Mouse (Mus musculus): ENCODE results near the gene Msmp. TPM values are rescaled to one million over a fixed set of nuclear protein-coding genes. Genes with fewer than 3 reads are reported as not detected.
"Not testable (repeated sequence)": the region's sequence is repeated elsewhere in the genome, so short reads cannot be mapped to it uniquely, and the experiment has no call there.

Gene Msmp
- polyA plus RNA-seq, 1 experiment from 2014 or later: 0.49 TPM

DNA sequence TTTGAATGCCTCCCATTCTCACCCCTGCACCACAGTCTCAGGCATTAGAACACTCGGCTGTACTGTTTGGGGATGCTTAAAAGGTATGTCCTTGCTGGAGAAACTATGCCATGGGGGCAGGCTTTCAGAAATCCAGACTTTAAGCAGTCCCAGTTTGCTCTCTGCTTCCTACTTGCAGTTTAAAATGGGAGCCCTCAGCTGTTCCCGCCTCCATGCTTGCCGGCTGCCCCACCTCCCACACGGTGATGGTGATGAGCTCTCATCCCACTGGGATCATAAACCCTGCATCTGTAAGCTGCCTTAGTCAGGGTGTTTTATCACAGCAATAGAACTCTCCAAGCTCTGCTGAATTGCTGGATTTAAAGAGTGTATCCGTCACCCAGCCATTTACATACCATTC, 31.9 kb downstream of the Msmp start:
- peaks cover 4% of the 10 kb centered on the region; the same call in 1 of the 2 replicates for H3K4me1 ChIP-seq (replicated peaks; ENCODE audit: control insufficient read depth, insufficient read depth, low read length)
- no peak overlapping the region for H3K9ac ChIP-seq (ENCODE audit: low read length)
- H3K9me3 ChIP-seq (ENCODE audit: control insufficient read depth, low read length): no peaks in the 10 kb centered on the region
- H3K27ac ChIP-seq (ENCODE audit: low read depth): no peak overlapping the region
- H3K27me3 ChIP-seq (replicated peaks; ENCODE audit: control insufficient read depth, insufficient read depth, low read length): no peaks in the 10 kb centered on the region
- no peak overlapping the region for H3K4me3 ChIP-seq (ENCODE audit: low read depth, low read length)
- no peak overlapping the region for H3K4me2 ChIP-seq (ENCODE audit: low read length)
- 91% methylated on average over 5 of the region's 5 CpGs for WGBS
- DNase-seq (ENCODE audit: low spot score) (no peak), ATAC-seq (replicated peaks; ENCODE audit: low FRiP score, low TSS enrichment, low read depth) (no peak)
- peaks cover 99% of the 10 kb centered on the region for H3K36me3 ChIP-seq (ENCODE audit: control insufficient read depth, insufficient read depth, low read length)

DNA sequence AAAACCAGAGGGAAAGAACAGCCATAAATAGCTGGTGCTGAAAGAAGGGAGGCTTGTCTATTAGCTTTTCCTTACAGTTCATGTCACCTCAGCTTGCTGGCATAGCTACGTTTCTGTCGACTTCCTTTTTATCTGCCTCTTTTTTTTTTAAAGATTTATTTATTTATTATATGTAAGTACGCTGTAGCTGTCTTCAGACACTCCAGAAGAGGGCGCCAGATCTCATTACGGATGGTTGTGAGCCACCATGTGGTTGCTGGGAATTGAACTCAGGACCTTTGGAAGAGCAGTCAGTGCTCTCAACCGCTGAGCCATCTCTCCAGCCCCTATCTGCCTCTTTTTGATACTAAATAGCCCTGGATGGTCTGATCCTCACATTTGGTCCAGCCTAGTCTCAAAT, 32.4 kb downstream of the Msmp start:
- DNase-seq (ENCODE audit: low spot score); ATAC-seq (replicated peaks; ENCODE audit: low FRiP score, low TSS enrichment, low read depth); H3K27me3 ChIP-seq (replicated peaks; ENCODE audit: control insufficient read depth, insufficient read depth, low read length); H3K4me1 ChIP-seq (replicated peaks; ENCODE audit: control insufficient read depth, insufficient read depth, low read length); H3K4me3 ChIP-seq (ENCODE audit: low read depth, low read length); H3K9ac ChIP-seq (ENCODE audit: low read length); H3K9me3 ChIP-seq (ENCODE audit: control insufficient read depth, low read length); H3K4me2 ChIP-seq (ENCODE audit: low read length); H3K27ac ChIP-seq (ENCODE audit: low read depth): not testable (repeated sequence)
- WGBS: 88% methylated on average over 6 of the region's 6 CpGs
- H3K36me3 ChIP-seq (ENCODE audit: control insufficient read depth, insufficient read depth, low read length): peaks cover 100% of the 10 kb centered on the region

DNA sequence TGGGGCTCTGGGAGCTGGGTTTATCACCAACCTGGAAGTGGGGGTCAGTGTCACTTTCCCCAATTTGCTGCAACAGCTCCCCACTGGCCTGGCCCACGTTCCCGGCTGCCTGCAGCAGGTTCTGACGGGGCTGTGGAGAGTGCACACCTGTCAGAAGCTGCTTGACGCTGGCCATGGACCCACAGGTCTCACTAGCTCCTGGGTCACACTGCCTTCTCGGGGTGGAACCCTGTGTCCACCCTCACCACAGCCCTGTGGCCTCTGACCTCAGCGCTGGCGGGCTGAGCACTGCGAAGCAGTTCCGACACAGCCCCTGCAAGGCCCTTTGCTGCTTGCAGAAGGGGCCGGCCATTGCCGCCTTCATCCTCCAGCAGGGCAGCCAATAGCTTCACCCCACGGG, 35.2 kb downstream of the Msmp start:
- DNase-seq (ENCODE audit: low spot score) (no peak), ATAC-seq (replicated peaks; ENCODE audit: low FRiP score, low TSS enrichment, low read depth) (no peak)
- Histone ChIP-seq H3K9me3 (ENCODE audit: control insufficient read depth, low read length) (no peaks in the 10 kb centered on the region), H3K4me1 (replicated peaks; ENCODE audit: control insufficient read depth, insufficient read depth, low read length) (no peaks in the 10 kb centered on the region), H3K27me3 (replicated peaks; ENCODE audit: control insufficient read depth, insufficient read depth, low read length) (no peaks in the 10 kb centered on the region), H3K4me2 (ENCODE audit: low read length) (no peak overlapping the region), H3K36me3 (ENCODE audit: control insufficient read depth, insufficient read depth, low read length) (peaks cover 100% of the 10 kb centered on the region), H3K4me3 (ENCODE audit: low read depth, low read length) (no peak overlapping the region), H3K9ac (ENCODE audit: low read length) (no peak overlapping the region), H3K27ac (ENCODE audit: low read depth) (no peak overlapping the region)
- 87% methylated on average over 12 of the region's 12 CpGs for WGBS

DNA sequence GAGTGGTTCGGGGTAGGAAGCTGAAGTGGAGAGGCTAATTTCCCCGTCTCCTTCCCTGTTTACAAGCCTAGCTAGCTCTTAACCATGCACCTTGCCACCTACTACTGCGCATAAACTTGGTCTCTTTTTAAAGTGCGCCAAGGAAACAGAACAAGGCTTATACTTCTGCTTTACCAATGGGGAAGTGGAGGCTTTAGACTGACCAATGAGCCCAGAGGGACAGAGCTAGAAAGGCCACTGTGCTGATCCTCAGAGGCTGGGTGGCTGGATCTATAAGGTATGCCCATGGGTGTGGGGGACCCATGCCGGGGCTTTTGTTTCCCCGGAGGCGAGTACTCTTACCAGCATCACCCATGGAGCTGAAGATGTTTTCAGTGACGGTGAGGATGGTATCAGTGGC, 37.1 kb downstream of the Msmp start:
- 95% methylated on average over 8 of the region's 8 CpGs for whole genome bisulfite sequencing
- H3K27ac ChIP-seq (ENCODE audit: low read depth): no peak overlapping the region
- no peaks in the 10 kb centered on the region for H3K4me1 ChIP-seq (replicated peaks; ENCODE audit: control insufficient read depth, insufficient read depth, low read length)
- no peak overlapping the region for H3K4me2 ChIP-seq (ENCODE audit: low read length)
- peaks cover 100% of the 10 kb centered on the region for H3K36me3 ChIP-seq (ENCODE audit: control insufficient read depth, insufficient read depth, low read length)
- no peak overlapping the region for H3K9ac ChIP-seq (ENCODE audit: low read length)
- ATAC-seq (replicated peaks; ENCODE audit: low FRiP score, low TSS enrichment, low read depth) (no peak), DNase-seq (ENCODE audit: low spot score) (no peak)
- H3K27me3 ChIP-seq (replicated peaks; ENCODE audit: control insufficient read depth, insufficient read depth, low read length): no peaks in the 10 kb centered on the region
- H3K9me3 ChIP-seq (ENCODE audit: control insufficient read depth, low read length): no peaks in the 10 kb centered on the region
- no peak overlapping the region for H3K4me3 ChIP-seq (ENCODE audit: low read depth, low read length)

DNA sequence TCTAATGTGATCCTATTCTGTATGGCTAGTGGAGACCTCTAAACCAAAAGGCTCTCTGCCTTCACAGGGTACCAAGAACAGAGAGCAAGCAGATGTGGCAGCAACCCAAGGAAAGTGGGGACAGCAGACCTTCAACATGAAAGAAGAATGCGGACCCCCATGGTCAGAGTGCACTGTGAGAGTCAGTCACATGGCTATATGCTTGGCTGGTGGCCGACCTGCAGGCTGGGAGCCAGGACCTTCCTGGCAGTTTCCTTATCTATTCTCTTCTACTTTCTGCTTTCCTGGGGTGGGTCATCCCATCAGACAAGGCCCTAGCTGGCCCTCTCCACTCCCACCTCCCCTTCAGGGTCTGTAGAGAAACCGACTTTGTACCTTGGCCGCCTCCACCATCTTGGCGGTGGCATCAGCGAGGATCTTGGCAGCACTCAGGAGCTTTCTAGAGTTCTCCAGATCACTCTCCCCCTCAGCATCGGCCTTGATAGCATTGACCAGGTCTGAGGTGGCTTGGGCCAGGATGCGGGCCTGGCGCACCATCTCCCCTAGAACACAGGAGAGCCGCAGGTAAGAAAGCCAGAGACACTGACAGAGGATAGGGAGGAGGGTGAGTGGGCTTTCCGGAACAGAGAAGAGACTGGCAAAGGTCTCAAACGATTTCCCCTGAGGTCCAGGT, 37.8 kb downstream of the Msmp start:
- H3K27me3 ChIP-seq (replicated peaks; ENCODE audit: control insufficient read depth, insufficient read depth, low read length): no peaks in the 10 kb centered on the region
- no peak for ATAC-seq (replicated peaks; ENCODE audit: low FRiP score, low TSS enrichment, low read depth)
- H3K4me3 ChIP-seq (ENCODE audit: low read depth, low read length): no peak overlapping the region
- no peak for DNase-seq (ENCODE audit: low spot score)
- WGBS: 91% methylated on average over 12 of the region's 12 CpGs
- peaks cover 100% of the 10 kb centered on the region for H3K36me3 ChIP-seq (ENCODE audit: control insufficient read depth, insufficient read depth, low read length)
- no peak overlapping the region for H3K4me2 ChIP-seq (ENCODE audit: low read length)
- no peak overlapping the region for H3K27ac ChIP-seq (ENCODE audit: low read depth)
- no peaks in the 10 kb centered on the region for H3K9me3 ChIP-seq (ENCODE audit: control insufficient read depth, low read length)
- no peaks in the 10 kb centered on the region for H3K4me1 ChIP-seq (replicated peaks; ENCODE audit: control insufficient read depth, insufficient read depth, low read length)
- no peak overlapping the region for H3K9ac ChIP-seq (ENCODE audit: low read length)

DNA sequence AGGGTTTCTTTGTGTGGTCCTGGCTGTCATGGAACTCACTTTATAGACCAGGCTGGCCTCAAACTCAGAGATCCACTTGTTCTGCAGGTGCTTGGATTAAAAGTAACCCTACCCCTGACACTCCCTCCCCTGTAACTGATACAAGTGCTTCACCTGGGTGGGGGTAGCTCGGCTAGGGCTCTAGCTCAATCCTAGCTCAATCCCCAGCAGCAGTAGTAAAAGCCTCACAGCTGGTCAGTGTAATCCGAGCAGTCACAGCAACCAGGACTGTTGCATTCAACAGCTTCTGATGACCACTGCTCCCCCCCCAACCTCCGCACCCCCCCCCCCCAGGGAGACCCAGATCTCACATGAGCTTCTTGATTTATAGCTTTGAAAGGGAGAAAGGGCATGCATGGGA, 42.2 kb downstream of the Msmp start:
- Histone ChIP-seq H3K9ac (ENCODE audit: low read length) (no peak overlapping the region), H3K27ac (ENCODE audit: low read depth) (no peak overlapping the region), H3K27me3 (replicated peaks; ENCODE audit: control insufficient read depth, insufficient read depth, low read length) (no peaks in the 10 kb centered on the region), H3K4me3 (ENCODE audit: low read depth, low read length) (no peak overlapping the region), H3K4me1 (replicated peaks; ENCODE audit: control insufficient read depth, insufficient read depth, low read length) (no peaks in the 10 kb centered on the region), H3K4me2 (ENCODE audit: low read length) (no peak overlapping the region), H3K36me3 (ENCODE audit: control insufficient read depth, insufficient read depth, low read length) (peaks cover 100% of the 10 kb centered on the region), H3K9me3 (ENCODE audit: control insufficient read depth, low read length) (no peaks in the 10 kb centered on the region)
- no peak for DNase-seq (ENCODE audit: low spot score)
- WGBS: 69% methylated on average over 3 of the region's 3 CpGs
- ATAC-seq (replicated peaks; ENCODE audit: low FRiP score, low TSS enrichment, low read depth): no peak

DNA sequence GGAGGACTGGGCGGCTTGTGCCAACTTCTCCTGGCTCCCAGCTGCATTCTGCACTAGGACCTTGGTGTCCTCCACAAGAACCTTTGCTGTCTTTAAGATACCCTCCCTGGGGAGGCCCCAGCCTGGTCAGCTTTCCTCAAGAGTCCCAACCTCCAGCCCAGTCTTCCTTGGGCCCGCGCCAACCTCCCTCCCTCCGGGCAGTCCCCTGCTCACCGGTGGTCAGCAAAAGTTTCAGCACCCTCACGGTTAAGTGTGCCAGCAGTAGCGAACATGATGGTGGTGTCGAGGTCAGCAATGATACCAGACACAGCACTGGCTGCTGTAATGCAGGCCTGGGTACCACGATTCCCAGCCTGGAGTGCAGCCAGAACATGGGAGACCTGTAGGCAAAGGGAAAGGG, 48.3 kb downstream of the Msmp start:
- 94% methylated on average over 9 of the region's 9 CpGs for WGBS
- no peaks in the 10 kb centered on the region for H3K9me3 ChIP-seq (ENCODE audit: control insufficient read depth, low read length)
- no peak for ATAC-seq (replicated peaks; ENCODE audit: low FRiP score, low TSS enrichment, low read depth)

DNA sequence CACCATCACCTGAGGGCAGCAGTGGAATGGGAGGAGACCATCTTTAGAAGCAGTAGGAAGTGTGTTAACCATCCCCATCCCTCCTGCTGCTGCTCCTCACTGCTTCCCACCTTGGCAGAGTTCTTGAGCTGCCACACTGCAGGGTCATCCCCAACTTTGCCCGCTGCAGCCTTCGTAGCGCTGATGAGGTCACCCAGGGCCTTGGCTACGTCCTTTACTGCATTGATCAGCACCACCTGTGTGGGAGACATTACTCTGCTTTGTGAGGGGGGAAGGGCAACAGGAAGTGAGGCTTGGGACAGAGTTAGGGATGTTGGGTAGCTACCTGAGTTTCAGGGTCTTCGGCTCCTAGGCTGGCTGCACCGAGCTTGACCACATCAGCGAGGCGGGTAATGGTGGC, 48.7 kb downstream of the Msmp start:
- 92% methylated on average over 8 of the region's 8 CpGs for WGBS
- Histone ChIP-seq H3K9me3 (ENCODE audit: control insufficient read depth, low read length) (no peaks in the 10 kb centered on the region), H3K4me1 (replicated peaks; ENCODE audit: control insufficient read depth, insufficient read depth, low read length) (no peaks in the 10 kb centered on the region), H3K27me3 (replicated peaks; ENCODE audit: control insufficient read depth, insufficient read depth, low read length) (no peaks in the 10 kb centered on the region), H3K9ac (ENCODE audit: low read length) (no peak overlapping the region), H3K4me2 (ENCODE audit: low read length) (no peak overlapping the region), H3K36me3 (ENCODE audit: control insufficient read depth, insufficient read depth, low read length) (peaks cover 97% of the 10 kb centered on the region), H3K4me3 (ENCODE audit: low read depth, low read length) (no peak overlapping the region), H3K27ac (ENCODE audit: low read depth) (no peak overlapping the region)
- DNase-seq (ENCODE audit: low spot score) (no peak), ATAC-seq (replicated peaks; ENCODE audit: low FRiP score, low TSS enrichment, low read depth) (no peak)

More for the DNA sequence above, 48.3 kb downstream of the Msmp start:
- Histone ChIP-seq H3K4me2 (ENCODE audit: low read length) (no peak overlapping the region), H3K4me1 (replicated peaks; ENCODE audit: control insufficient read depth, insufficient read depth, low read length) (no peaks in the 10 kb centered on the region), H3K4me3 (ENCODE audit: low read depth, low read length) (no peak overlapping the region), H3K27ac (ENCODE audit: low read depth) (no peak overlapping the region), H3K9ac (ENCODE audit: low read length) (no peak overlapping the region), H3K27me3 (replicated peaks; ENCODE audit: control insufficient read depth, insufficient read depth, low read length) (no peaks in the 10 kb centered on the region), H3K36me3 (ENCODE audit: control insufficient read depth, insufficient read depth, low read length) (peaks cover 99% of the 10 kb centered on the region)
- DNase-seq (ENCODE audit: low spot score): no peak

DNA sequence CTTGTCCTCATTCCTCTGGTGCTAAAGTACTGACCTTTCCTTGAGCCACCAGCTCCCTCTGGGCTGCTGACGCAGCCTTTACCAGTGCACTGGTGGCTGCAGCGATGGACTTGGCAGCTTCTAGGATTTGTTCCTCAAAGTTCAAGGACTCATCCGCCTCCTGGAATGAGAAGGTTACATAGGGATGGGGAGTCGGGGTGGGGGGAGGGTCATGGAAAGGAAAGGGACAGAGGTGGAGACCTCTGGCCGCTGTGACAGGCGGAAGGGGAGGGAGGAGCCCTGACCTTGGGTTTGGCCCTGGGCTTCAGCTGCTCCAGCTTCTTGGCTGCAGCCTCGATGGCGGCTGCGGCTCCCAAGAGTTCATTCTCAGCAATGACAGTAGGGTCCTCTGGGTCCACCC, 51.0 kb downstream of the Msmp start:
- ATAC-seq (replicated peaks; ENCODE audit: low FRiP score, low TSS enrichment, low read depth) (no peak), DNase-seq (ENCODE audit: low spot score) (no peak)
- H3K27ac ChIP-seq (ENCODE audit: low read depth): no peak overlapping the region
- H3K9me3 ChIP-seq (ENCODE audit: control insufficient read depth, low read length): no peaks in the 10 kb centered on the region
- no peaks in the 10 kb centered on the region for H3K4me1 ChIP-seq (replicated peaks; ENCODE audit: control insufficient read depth, insufficient read depth, low read length)
- WGBS: 82% methylated on average over 9 of the region's 9 CpGs
- H3K4me2 ChIP-seq (ENCODE audit: low read length): no peak overlapping the region
- H3K27me3 ChIP-seq (replicated peaks; ENCODE audit: control insufficient read depth, insufficient read depth, low read length): no peaks in the 10 kb centered on the region
- no peak overlapping the region for H3K4me3 ChIP-seq (ENCODE audit: low read depth, low read length)
- peaks cover 74% of the 10 kb centered on the region for H3K36me3 ChIP-seq (ENCODE audit: control insufficient read depth, insufficient read depth, low read length)
- H3K9ac ChIP-seq (ENCODE audit: low read length): no peak overlapping the region
